Mouse (Mus musculus) embryo, embryonic 10.5 days (tissue): Measurements from ENCODE around the gene Agap1.
A peak's percentile ranks its signal among the peaks of the same experiment; 100 is the strongest.

Experiments used
- DNase-seq: peaks from one replicate; pipeline ENCODE4 v3.0.0-alpha.2; 2015; ENCODE audit warnings: low spot score

Agap1 gene

DNA sequence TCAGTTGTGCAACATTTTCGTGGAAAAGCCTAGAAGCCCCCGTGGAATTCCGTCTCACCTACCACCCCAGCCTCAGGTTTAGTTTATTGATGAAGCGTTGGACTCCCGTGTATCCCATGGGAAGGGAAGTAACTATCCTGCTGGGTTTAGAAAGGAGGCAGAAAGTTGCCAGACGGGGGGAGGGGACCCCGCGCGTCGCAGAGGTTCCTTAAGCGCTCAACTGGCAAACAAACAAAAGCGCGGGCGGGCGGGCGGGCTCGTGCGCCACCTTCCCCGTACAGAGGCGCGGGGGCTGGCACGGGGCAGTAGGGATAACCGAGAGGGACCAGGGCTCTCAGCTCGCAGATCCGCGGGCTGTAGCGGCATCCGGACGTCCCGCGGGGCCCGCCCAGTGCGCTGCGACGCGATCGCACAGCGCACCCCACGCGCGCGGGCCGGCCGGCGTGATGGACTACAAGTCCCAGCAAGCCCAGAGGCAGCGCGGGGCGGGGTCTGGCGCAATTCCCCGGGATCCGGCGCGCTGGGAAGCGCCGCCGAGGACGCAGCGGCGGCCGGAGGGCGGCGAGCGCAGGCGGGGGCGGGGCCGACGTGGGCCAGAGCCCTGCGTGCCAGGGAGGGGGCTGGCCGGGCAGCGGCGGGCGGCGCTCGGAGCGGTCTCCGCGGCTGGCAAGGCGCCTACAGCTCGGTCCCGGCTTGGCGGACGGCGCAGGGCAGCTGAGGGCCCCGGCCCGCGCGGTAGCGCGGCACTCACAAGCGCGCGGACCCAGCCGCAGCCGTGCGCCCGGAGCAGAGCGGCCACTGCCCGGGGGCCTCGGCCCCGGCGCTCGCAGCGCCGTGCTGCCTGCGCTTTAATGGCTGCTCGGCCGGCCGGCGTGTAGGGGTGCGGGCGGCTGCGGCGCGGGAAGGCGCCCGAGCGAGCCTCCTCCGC lies at the start of gene Agap1:
TSS of gene Agap1 (plus strand) at position 611 of the 928 bp plus-strand sequence.
- DNase-seq: peak; percentile 94

DNA sequence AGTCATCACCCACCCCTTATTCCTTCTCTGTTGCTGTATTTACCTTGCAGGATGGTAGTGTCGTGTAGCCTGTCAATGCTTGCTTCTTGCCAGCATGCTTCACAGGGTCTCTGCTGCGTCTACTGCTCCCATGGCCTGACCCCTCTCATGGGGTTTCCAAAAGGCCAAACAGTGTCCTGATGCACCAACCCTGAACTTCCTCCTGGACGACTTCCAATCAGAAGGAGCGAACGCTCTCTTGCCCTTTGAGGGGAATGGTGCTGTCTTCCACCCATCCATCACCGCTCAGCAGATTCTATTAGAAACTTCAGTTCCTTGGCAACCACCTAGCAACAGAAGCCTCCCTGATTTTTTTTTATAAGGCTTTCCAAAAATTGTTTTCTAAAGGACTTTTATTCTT lies 48.6 kb upstream of the Agap1 start:
- peak; percentile 30 for DNase-seq

DNA sequence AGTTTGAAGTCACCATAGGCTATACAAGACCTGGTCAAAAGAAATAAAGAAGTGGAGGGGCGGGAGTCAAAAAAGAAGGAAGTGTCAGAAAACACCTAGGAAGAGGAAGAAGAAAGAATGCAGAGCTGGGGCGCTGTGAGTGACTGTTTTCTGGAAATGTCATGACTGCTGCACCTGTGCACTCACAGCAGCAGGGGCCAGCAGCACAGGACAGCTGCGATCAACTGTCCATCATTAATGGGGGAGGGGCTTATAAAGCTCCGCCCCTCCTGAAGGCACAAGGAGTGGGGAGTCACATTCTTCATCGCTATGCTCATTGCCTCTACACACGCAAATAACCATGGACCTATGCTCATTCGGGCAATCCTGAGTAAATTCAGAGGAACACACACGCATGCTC lies 46.6 kb upstream of the Agap1 start:
- no peak for DNase-seq

DNA sequence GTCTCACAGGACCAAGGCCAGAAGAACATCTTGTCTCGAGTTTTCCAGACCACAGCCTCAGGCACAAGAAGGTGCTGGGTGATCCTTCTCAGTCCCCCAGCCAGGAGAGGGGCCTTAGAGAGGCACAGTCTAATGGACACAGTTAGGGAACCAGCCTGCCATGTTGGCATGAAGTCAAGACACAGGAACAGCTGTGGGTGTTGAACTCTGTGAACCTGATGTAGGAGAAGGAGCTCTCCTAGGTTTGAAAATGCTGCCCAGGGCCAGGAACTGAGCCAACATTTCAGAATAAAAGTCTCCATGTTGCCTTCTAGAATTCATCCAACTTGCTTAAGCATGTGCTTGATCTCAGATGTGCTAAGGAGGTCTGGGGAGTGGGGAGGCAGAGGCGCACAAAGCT lies 41.5 kb upstream of the Agap1 start:
- no peak for DNase-seq

DNA sequence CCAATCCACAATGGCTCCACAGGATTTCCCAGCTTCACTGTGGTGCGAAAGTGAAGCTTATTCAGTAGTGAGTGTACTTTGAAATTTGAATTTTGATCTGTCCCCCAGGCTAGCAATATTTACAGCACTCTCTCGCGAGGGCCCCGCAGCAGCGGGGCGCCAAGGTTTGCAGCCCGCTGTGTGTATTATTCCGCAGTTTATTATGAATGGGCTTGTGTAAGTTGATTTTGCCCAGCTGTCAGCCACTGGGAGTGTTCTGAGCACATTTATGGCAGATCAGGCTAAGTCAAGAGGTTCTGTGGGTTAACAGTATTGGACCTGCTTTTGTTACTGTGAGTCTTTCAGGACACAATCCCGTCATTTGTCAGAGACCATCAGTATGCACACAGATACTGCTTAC lies 40.0 kb upstream of the Agap1 start:
- no peak for DNase-seq

DNA sequence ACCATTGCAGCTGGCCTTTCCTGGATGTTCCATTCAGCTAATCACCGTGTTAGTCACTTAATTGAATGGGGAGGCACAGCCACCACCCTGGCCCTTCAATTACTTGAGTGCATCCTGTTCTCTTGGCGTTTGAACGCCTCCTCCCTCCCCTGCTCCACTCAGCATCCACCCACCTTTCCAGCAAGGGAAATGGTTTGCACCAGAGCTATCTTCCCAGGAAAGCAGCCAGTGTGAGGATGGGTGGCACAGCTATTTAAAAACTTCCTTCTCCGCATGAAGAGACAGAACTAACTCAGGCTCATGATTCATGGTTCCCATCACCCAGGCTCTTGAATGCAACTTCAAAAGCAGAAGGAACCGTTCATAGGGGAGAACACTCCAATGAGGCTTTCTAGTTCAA lies 37.7 kb upstream of the Agap1 start:
- DNase-seq: no peak

DNA sequence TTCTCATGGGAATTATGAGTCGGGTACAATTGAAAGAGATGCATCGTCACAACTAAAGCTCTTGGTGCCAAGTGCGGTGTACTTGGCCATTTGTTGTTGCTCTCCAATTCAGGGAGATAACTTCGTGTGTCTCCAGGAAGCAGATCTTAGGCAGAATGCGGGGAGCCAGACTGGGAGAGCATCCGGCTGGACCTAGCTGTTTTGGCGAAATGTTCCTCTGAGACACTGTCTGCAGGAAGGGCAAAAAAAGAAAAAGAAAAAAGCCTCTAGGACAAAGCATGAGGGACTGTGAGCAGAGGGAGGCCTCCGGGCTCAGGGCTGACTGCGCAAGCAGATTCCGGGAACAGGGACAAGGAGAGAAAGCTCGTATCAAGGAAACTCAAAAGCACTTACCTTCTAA lies 34.0 kb upstream of the Agap1 start:
- DNase-seq: no peak

DNA sequence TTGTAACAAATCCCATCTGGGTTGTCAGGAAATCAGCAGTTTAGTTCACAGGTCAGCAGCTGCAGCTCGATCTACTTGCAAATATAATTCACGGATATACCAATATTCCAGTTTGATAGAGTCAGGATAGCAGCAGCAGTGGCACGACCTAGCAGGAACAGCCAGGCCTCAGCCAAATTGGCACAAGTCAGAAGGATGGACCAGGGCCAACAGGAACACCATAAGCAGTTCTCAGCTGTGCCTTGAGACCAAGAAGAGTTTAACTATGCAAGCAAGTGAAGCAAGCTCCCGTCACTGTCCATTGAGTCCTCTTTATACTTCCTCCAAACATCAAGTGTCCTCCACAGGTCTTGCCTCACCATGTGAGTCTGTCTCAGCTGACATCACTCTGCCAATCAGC lies 33.2 kb upstream of the Agap1 start:
- DNase-seq: no peak

DNA sequence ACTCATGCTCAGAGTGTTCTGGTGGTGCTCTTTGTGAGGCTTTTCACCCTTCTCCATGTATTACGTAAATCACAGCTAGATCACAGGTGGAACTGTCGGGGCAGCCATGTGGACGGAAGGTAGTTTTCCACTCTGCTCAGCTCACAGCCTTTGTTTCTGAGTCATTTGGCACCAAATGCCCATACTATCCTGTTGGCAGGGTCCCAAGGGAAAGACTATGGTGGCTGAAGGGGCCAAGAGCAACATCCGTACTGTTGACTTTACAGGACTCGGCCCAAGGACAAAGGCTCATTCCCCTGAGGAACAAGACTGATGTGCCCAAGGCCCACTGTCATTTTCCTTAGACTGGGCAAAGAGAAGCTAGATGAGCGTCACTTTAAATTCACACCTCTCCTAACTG lies 30.0 kb upstream of the Agap1 start:
- DNase-seq: no peak

DNA sequence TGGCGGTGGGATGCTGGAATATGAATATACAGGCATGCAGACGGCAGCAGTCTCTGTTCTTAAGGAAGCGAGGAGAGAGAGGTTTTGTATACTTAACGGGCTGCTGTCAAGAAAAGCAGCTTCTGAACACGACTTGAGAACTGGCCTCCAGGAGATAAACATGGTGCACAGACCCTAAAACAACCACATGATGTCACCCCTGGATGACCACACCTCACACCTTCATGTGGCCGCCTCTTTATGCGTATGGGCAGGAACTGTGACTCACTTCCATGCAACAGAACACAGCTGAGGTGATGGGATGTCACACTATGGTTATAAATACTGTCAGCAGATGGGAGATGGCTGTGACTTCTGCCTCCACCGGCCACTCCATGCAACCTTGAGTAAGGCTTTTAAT lies 28.5 kb upstream of the Agap1 start:
- no peak for DNase-seq

DNA sequence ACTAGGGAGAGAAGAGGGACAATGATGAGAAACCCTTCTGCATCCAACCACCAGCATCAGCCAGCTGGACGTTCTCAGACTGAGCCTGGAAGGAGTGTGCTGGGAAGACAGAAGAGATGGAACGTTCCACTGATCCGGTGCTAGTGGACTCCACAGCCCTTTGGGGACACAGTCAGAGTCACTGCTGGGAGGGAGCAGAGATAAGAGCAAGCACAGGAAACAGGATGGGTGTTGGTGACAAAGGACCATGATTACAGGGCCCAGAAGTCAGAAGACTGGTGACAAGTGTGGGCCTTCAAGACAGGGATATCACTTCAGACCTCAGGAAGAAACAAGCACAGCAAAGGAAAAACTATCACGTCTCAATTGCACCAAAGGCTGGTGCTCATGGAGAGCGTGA lies 25.9 kb upstream of the Agap1 start:
- DNase-seq: no peak

DNA sequence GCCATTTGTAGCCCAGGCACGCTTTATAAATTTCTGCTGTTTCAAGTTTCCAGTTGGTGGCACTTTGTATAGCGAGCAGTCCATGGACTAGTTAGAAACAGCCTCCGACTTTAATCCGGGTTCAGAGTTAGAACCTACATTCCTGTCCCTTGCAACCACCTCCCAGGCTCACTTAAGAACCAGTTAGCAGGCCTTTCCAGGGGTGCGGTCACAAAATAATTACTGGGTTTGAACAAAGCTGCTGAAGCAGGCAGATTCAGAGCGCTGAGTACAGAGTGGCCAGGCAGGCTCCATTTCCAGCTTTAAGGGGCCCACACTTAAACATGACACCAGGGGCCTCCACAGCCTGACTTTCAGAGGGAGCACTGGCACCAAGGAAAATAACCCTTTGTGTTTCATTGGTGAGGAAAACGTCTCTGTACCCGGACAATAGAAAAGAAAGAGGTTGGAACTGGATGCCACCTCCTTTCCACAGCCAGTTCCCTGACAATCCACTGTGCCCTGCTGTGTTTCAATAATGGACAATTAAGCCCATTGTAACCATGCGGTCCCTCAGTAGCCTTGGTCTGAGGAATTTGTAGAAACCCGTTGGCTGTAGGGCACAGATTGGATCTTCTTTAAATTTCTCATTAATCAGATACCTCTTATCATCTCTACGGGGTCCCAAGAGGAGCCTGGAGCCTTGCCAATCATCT lies 24.5 kb upstream of the Agap1 start:
- no peak for DNase-seq

DNA sequence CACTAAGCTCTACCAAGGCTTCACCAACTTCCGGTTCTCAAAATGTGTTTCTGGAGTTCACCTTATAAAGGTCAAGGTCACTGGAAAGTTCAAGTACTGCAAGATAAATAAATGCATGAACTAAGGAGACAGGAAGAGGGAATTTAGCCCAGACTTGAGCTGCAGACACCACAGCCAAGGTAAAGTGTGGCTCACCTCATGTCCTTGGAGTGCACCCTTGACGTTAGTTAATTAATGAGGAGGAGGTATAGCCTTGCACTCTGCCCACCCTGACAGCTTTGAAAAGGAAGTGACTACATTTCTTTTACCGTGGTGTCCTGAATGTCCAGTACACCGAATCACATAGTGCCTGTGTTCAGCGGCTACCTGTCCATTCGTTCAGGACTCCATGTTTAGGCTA lies 15.3 kb upstream of the Agap1 start:
- no peak for DNase-seq

DNA sequence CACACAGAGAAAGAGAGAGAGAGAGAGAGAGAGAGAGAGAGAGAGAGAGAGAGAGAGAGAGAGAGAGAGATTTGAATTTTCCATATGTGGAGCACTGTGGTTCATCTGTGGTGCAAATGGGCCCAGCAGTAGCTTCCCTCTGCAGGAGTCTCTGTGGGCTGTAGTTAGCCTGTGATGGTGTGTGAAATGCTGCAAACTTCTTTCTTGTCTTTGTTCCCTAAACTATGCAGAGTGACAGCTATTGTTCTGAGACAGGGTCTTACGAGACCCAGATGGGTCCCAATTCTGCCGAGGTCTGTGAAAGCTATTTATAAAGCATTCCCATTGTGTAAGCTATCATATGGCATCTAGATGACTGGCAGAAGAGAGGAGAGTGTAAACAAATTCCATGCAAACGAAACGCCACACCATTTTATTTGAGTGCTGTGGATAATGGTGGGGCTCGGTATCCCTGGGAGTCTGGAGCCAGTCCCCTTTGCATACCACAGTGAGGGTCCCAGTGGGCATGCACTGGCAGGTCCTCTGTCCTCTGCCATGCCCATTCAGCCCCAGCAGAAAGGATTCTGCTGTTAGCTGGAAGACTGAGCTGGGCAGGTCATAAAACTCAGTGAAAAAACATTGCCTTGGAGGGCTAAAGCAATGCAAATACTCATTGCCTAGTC lies 13.2 kb upstream of the Agap1 start:
- no peak for DNase-seq

DNA sequence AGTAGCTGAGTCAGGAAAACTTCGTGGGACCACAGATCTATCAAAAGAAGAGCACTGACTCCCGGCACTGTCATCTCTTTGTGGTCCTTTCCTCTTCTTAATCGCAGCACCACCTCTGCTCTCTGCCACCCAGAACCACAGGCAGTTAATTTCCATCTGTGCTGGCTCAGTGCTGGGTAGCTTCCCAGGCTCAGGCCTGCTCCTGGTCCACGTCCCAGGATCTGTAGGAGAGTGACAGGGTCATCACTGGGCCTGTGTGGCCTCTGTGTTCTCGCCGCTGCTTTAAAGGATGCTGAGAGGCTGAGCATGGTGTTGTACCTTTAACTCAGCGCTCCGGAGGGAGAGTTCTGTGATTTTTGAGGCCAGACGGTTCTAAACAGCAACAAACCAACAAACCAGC lies 11.1 kb upstream of the Agap1 start:
- DNase-seq: no peak

DNA sequence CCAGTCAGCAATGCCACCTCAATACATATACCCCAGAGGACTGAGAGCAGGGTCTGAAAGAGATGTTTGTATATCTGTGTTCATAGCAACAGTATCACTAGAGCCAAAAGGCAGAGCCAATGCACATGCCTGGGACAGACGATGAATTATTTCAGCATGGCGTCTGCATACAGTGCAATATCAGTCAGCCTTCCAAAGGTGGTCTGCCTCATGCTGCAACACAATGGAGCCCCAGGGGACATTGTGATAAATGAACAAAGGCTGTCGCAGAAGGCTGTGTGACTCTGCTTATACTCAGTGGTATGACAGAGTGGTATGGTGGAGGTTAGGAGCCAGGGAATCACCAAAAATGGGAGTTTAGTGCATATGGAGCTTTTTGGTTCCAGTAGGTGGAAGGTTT lies 10.6 kb upstream of the Agap1 start:
- no peak for DNase-seq

DNA sequence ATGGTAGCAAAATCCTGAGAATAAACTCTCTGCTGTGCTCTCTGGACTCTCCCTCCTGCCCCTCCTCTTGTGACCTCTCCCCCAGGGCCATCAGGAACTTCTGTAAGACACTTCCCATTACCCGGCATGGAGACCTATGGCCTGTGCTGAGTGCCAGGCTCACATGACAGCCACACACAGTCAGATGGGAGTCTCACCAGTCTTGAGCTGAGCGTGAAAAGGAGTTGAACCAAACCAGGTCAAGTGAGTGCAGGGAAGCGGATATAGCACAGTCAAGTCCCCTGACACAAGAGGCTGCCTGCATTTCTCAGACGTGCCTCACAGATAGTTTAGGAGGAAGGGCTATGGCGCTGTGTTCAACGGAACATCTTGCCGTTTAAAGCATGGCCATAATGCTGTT lies 4.5 kb upstream of the Agap1 start:
- DNase-seq: no peak

DNA sequence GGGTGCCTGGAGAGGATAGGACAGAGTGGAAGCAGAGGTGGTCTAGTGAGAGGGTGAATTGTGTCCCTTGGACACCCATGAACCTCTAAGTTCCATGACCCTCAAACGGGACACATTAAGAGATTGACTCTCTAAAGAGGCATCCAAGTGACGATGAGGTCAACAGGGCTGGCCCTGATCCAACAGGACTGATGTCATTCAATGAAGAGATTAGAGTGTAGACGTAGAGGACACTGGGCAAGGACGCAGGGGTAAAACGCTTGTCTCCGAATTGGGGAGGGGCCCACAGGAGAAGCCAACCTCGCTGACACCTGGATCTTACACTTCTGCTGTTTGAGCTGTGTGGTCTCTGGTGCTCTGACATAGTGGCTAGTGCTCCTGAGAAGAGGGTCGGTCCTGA lies 2.5 kb upstream of the Agap1 start:
- no peak for DNase-seq

DNA sequence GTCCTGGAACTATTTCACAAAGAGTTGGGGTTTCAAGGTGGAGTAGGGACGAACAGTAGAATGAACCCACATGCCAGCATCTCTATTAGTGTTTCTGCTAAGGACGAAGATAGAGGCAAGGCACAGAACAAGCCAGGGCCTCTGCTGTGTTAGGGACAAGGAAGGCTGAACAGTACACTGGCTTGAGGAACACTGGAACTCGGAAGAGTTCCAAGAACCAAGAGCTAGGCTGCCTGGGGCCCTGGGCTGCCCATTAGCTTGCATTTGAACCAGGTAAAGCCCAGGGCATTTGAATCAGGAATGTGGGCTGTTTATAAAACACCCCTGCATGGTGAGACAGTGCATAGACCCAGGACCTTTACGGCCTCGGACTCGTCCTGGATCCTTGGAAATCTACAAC lies 940 bp upstream of the Agap1 start:
- no peak for DNase-seq

DNA sequence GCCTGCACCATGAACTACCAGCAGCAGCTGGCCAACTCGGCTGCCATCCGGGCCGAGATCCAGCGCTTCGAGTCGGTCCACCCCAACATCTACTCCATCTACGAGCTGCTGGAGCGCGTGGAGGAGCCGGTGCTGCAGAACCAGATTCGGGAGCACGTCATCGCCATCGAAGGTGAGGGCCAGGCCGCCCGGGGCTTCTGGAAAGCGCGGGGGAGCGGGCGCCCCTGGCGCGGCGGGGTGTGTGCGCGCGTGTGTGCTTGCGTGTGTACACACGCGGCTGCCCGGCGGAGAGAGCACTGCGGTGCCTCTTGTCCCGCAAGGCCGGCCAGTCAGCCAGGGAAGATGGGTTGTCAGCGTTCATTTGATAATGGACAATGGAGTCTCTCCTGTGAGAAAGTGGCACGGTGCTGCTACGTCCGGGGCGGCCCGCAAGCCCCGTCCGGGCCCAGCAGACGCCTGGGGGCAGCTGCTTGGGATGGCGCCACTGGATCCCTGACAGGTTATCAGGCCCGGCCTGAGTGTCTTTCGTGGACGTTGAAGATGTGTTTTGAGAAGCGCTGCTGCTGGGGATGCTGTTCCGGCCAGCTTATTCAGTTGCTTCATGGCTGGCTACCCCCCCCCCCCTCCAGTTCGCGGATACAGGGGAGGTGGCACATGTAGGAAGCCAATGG lies 950 bp downstream of the Agap1 start:
- DNase-seq: peak; percentile 58

DNA sequence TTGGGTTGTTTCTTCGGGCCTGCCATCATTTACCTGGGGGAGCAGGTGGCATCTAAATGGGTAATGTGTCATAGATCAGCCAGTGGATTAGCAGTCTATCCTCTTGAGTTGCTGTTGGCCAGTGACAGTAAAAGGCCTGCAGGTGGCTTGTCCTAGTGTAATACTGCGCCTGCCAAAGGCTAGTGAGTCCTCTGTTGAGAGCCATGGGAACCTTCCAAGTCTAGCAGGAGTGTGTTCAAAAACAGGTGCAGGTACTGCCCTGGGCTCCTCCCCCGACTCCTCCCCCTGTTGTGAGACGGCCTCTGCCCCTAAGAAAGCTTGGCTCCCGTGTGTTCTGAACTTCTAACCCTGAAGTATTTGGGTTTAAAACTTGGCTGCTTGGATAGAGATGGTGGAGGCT lies 1.9 kb downstream of the Agap1 start:
- DNase-seq: no peak
